Mouse (Mus musculus): ENCODE measurements around the gene Smco2. TPM values are rescaled to one million over a fixed set of nuclear protein-coding genes. Genes with fewer than 3 reads are reported as not detected.

Gene Smco2
- polyA plus RNA-seq, 1 experiment: 0.12 TPM

- TF ChIP-seq POLR2A (IDR thresholded peaks at IDR 0.05; ENCODE audit: borderline replicate concordance, extremely low read depth, low read depth, low read length) (no peak), CTCF (IDR thresholded peaks at IDR 0.05; ENCODE audit: insufficient read depth, low read length) (no peak)
- Histone ChIP-seq H3K4me1 (ENCODE audit: control insufficient read depth, insufficient read depth, low read length) (peaks cover 18% of the 10 kb centered on the region), H3K4me3 (replicated peaks; ENCODE audit: extremely low read depth, low read depth, low read length) (no peak overlapping the region)
- 71% methylated on average over 1 of the region's 1 CpGs for WGBS
- DNase-seq: no peak
These were observed 65.9 kb downstream of the Smco2 start for GRCm38 (mm10) chr6:146915808-146916207.

DNA sequence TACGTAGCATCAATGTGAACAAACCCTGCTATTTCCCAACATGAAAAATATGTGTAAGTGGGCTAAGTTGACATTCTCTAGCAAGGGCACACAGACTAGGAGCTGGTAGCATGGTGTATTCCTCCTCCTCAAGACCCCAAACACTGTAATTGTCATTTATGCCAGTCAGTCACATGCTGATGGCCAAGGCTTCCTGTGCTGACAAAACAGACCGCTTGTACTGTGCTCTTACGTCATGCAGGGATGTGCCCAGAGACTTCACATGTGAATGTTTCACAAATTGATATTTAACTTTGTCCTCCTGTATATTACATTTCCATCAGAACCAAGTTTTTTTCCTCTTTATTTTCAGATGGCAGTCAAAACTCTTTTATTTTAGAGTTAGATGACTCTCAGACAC is 67.5 kb downstream of the Smco2 start:
- DNase-seq: no peak
- 66% methylated on average over 3 of the region's 3 CpGs for WGBS
- H3K4me3 ChIP-seq (replicated peaks; ENCODE audit: extremely low read depth, low read depth, low read length): no peak overlapping the region
- peaks cover 10% of the 10 kb centered on the region for H3K4me1 ChIP-seq (ENCODE audit: control insufficient read depth, insufficient read depth, low read length)
- TF ChIP-seq CTCF (IDR thresholded peaks at IDR 0.05; ENCODE audit: insufficient read depth, low read length) (no peak), POLR2A (IDR thresholded peaks at IDR 0.05; ENCODE audit: borderline replicate concordance, extremely low read depth, low read depth, low read length) (no peak)

DNA sequence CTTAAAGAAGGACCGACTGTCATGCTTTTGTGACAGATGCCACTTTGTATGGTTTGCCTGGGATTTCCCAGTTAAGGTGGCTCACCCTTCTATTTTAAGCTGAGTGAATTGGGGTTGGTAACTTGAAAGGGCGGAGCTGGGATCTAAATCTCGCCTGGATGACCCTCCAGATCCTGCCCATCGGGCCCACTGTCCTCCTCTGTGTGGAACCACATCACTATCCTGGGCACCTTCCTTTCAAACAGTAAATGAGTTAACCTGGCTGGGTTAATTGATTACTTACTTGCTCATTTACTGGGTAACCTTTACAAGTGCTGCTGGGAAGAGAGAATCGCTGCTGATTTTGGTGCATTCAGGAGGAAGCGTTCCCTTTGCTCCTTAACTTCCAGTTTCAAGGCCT is 68.4 kb downstream of the Smco2 start:
- Histone ChIP-seq H3K4me3 (replicated peaks; ENCODE audit: extremely low read depth, low read depth, low read length) (no peak overlapping the region), H3K4me1 (ENCODE audit: control insufficient read depth, insufficient read depth, low read length) (peaks cover 3% of the 10 kb centered on the region)
- TF ChIP-seq POLR2A (IDR thresholded peaks at IDR 0.05; ENCODE audit: borderline replicate concordance, extremely low read depth, low read depth, low read length): no peak
- TF ChIP-seq CTCF (IDR thresholded peaks at IDR 0.05; ENCODE audit: insufficient read depth, low read length): no peak
- DNase-seq: no peak
- 92% methylated on average over 6 of the region's 6 CpGs for WGBS

Other genes with a start within 250 kb of the Smco2 start
- gene Med21, start 207.6 kb upstream of the Smco2 start, polyA plus RNA-seq (2012; rRNA removed): 18.0 and 25.1 TPM in 2 replicates
- gene Tm7sf3, start 207.3 kb upstream of the Smco2 start, polyA plus RNA-seq (2012; rRNA removed): 15.8 and 20.2 TPM in 2 replicates
- gene Stk38l, start 125.1 kb upstream of the Smco2 start, polyA plus RNA-seq (2012; rRNA removed): 2.8 and 5.3 TPM in 2 replicates
- gene Arntl2, start 54.0 kb upstream of the Smco2 start, polyA plus RNA-seq (2012; rRNA removed): 1.8 and 3.1 TPM in 2 replicates
- 26.1 and 35.1 TPM in 2 replicates for gene Ppfibp1, start 38.4 kb downstream of the Smco2 start, polyA plus RNA-seq (2012; rRNA removed)
- not detected in 2 replicates for gene 1700034J05Rik, start 104.3 kb downstream of the Smco2 start, polyA plus RNA-seq (2012; rRNA removed)
- gene Rep15, start 182.5 kb downstream of the Smco2 start, polyA plus RNA-seq (2012; rRNA removed): 0.24 and 0.32 TPM in 2 replicates
- 5.2 and 6.2 TPM in 2 replicates for gene Mrps35, start 192.7 kb downstream of the Smco2 start, polyA plus RNA-seq (2012; rRNA removed)
- gene Mansc4, start 236.9 kb downstream of the Smco2 start, polyA plus RNA-seq (2012; rRNA removed): 0.20 and 0.65 TPM in 2 replicates
- 11.5 and 12.0 TPM in 2 replicates for gene Klhl42, start 241.3 kb downstream of the Smco2 start, polyA plus RNA-seq (2012; rRNA removed)